Mouse (Mus musculus) cerebellum, adult 2 months (tissue): ENCODE results near the gene Cyp4v3.

Experiments
- CTCF ChIP-seq: fragments of 200-500 bp; IDR thresholded peaks from 2 replicates; pipeline ENCODE4 v1.5.1; 2011; ENCODE audit warnings: low read depth, mild to moderate bottlenecking, control low read depth, low read length, moderate library complexity, borderline replicate concordance; ENCODE audit not compliant: insufficient read depth
- POLR2A ChIP-seq: fragments of 200-500 bp; IDR thresholded peaks from 2 replicates; pipeline ENCODE4 v1.6.1; 2011; ENCODE audit warnings: low read length, control low read depth, borderline replicate concordance; ENCODE audit not compliant: insufficient read depth

- TF ChIP-seq POLR2A (no peak), CTCF (no peak)
Measured at GRCm38 (mm10) chr8:45332685-45333409, at the start of gene Cyp4v3.
